Mouse (Mus musculus) megakaryocyte, embryonic 14.5 days (primary cell): ENCODE measurements at regions not wholly inside any gene's neighbourhood (a gene's known extent, or its start where the extent isn't known, plus 50 kb on each side); places are given as distances from the start of the nearest gene placed in this dataset.

Experiments
- FLI1 ChIP-seq: IDR thresholded peaks from 2 replicates; pipeline ENCODE4 v1.6.1; 2012; ENCODE audit warnings: low read length, inconsistent platforms, mixed read lengths
- GATA1 ChIP-seq: IDR thresholded peaks from 3 replicates; pipeline ENCODE4 v1.6.1; 2012; ENCODE audit warnings: mixed read lengths, low read length, inconsistent platforms, borderline replicate concordance

- TF ChIP-seq GATA1 (no peak), FLI1 (no peak)
Measured at GRCm38 (mm10) chr4:124272002-124272401, 338.6 kb downstream of the 3100002H09Rik start.
